Mouse (Mus musculus): ENCODE data around the gene Gab1. TPM values are rescaled to one million over a fixed set of nuclear protein-coding genes. Genes with fewer than 3 reads are reported as not detected.

Gab1 gene
- polyA plus RNA-seq, 1 experiment from 2014 or later = 26.6 TPM

DNA sequence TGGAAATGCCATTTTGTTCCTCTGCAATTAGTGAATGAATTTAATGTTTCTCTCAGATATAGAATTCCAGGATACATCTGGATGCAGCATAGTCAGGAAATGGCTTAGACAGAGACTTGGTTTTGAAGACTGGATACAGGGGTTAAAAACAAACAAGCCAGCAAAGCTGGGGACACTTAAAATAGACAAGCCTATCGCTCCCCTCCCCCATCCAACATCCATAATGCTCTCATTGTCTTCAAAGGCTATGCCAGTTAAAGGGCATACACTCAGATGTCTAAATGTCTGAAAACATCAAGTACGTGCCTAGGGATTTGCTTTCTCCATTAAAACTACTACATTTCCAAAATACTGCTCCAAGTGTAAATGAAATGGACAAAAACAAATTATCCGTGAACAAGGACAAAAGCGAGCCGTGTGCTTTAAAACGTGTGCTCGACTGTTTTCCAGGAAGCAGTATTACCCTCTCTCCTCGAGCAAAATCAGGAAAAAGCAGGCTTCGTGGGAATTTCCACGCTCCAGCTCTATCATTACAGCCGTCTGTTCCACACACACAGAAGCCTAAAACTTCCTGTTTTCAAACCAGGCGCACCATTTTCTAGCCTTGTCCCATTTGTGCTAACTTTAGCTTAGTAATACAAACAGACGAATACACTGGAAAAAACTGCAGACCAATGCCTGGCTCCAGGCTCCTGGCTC lies 72.4 kb downstream of the Gab1 start:
- ATAC-seq (ENCODE audit: extremely low read depth, insufficient number of reproducible peaks, low FRiP score, low TSS enrichment) = no peak
- Histone ChIP-seq H3K27me3 (replicated peaks) (no peaks in the 10 kb centered on the region), H3K36me3 (peaks cover 3% of the 10 kb centered on the region; the same call in 1 of the 2 replicates), H3K9me3 (no peaks in the 10 kb centered on the region), H3K4me2 (peak overlapping the region; percentile 42), H3K4me1 (peaks cover 90% of the 10 kb centered on the region), H3K4me3 (no peak overlapping the region), H3K27ac (replicated peaks) (peak overlapping the region; percentile 85), H3K9ac (peak overlapping the region; percentile 66)
- 48% methylated on average over 13 of the region's 13 CpGs for WGBS

DNA sequence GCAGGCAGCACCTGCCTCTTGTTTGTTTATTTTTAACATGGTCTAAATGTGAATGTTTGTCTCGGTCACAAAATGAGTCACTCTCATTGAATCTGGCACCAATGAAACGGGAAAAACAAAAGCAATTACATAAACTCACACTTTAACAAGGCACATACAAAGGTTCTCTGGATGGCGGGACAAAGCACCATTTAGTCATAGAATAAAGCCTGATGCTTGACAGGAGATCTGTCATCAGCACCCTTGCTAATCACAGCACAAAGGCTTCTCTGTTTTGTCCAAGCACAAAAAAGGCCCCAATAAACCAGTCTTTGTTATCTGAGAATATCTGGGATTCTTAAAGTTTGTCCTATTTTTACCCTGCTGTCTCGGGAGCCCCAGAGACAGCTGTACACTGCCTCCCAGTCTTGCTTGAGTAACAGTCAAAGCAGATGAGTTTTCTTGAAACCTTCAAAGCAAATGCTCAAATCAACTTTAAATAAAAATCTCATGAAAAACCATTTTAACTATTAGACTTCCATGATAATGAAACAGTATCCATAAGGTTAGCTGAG lies 76.2 kb downstream of the Gab1 start:
- Histone ChIP-seq H3K9me3 (0 out of 2 replicates have a peak, but pooled peaks cover 2% of the 10 kb centered on the region), H3K4me3 (no peak overlapping the region), H3K9ac (peak overlapping the region; percentile 44; the same call in 1 of the 2 replicates), H3K4me2 (no peak overlapping the region), H3K27ac (replicated peaks) (peak overlapping the region; percentile 53), H3K27me3 (replicated peaks) (no peaks in the 10 kb centered on the region), H3K36me3 (peaks cover 23% of the 10 kb centered on the region), H3K4me1 (peaks cover 63% of the 10 kb centered on the region)
- 27% methylated on average over 4 of the region's 4 CpGs for WGBS
- ATAC-seq (ENCODE audit: extremely low read depth, insufficient number of reproducible peaks, low FRiP score, low TSS enrichment) = no peak

DNA sequence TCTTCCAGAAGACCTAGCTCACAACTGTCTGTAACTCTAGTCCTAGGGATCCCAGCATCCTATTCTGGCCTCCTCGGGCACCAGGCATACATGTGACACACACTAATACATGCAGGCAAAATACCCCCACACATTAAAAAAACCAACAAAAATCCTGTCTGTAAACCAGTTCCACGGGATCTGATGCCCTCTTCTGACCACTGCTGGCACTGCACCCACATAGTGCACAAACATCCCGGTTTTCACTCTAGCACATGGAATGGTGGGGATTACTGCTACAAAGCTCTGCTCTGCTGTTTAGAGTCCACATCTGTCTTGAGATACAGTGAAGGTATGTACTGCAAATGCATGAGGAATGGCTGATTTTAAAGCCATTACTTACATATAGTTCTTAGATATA lies 81.5 kb downstream of the Gab1 start:
- WGBS = 89% methylated on average over 3 of the region's 3 CpGs
- H3K27ac ChIP-seq (replicated peaks) = no peak overlapping the region

DNA sequence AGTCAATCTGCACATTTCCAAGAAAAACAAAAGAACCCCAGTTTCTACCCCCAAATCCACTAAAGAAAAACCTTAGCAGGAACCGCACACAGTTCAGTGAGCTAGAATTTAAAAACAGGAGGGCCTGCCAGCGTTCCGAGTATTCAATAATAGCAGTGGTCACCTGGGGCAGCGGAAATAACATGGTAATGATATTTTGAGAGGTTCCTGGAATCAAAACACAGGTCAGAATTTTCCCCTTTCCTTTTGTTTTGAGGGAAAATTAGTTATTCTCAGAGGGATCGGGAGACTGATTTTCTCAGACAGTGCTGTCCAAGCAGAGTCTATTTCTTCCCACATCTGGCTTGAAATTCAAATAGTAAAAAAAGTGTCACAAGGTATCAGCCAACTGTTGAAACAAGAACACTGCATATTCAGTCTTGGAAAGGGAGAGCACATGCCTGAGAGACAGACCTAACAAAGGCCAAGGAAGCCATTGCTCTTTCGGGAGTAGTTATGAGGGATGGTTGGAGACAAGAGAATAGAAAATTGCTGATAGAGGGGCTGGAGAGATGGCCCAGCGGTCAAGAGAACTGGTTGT lies 82.0 kb downstream of the Gab1 start:
- WGBS = 87% methylated on average over 7 of the region's 7 CpGs
- H3K9me3 ChIP-seq = 0 out of 2 replicates have a peak, but pooled peaks cover 7% of the 10 kb centered on the region
- no peak overlapping the region for H3K4me3 ChIP-seq
- no peak for ATAC-seq (ENCODE audit: extremely low read depth, insufficient number of reproducible peaks, low FRiP score, low TSS enrichment)
- H3K4me2 ChIP-seq = no peak overlapping the region
- peaks cover 47% of the 10 kb centered on the region for H3K4me1 ChIP-seq
- 0 out of 2 replicates have a peak overlapping the region, but pooled peaks have one; percentile 28 for H3K27ac ChIP-seq (replicated peaks)
- no peak overlapping the region for H3K9ac ChIP-seq
- H3K36me3 ChIP-seq = peaks cover 34% of the 10 kb centered on the region
- no peaks in the 10 kb centered on the region for H3K27me3 ChIP-seq (replicated peaks)

More for the DNA sequence above, 81.5 kb downstream of the Gab1 start:
- 0 out of 2 replicates have a peak, but pooled peaks cover 7% of the 10 kb centered on the region for H3K9me3 ChIP-seq
- no peak for ATAC-seq (ENCODE audit: extremely low read depth, insufficient number of reproducible peaks, low FRiP score, low TSS enrichment)
- H3K9ac ChIP-seq = no peak overlapping the region
- H3K4me2 ChIP-seq = no peak overlapping the region
- peaks cover 49% of the 10 kb centered on the region for H3K4me1 ChIP-seq
- H3K27me3 ChIP-seq (replicated peaks) = no peaks in the 10 kb centered on the region
- H3K4me3 ChIP-seq = no peak overlapping the region
- peaks cover 34% of the 10 kb centered on the region for H3K36me3 ChIP-seq

DNA sequence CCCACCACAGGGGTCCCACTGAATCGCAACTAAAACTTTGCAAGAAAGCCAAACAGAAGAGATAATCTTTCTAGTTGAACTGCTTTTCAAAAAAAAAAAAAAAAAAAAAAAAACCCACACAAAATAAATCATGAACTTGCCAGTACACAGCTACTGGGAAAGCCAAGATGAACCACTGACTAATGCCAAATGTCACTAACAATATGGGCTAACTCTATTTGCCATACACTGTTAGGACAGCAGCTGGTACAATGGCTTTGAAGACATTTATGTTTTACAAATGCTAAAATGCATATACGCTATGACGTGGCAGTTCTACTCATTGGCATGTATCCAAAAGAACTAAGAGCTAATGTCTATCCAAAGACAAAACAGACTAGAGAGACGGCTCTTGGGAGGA lies 84.2 kb downstream of the Gab1 start:
- Histone ChIP-seq H3K36me3 (peaks cover 31% of the 10 kb centered on the region), H3K27me3 (replicated peaks) (no peaks in the 10 kb centered on the region), H3K9me3 (0 out of 2 replicates have a peak, but pooled peaks cover 7% of the 10 kb centered on the region), H3K4me2 (no peak overlapping the region), H3K27ac (replicated peaks) (no peak overlapping the region), H3K9ac (no peak overlapping the region), H3K4me3 (no peak overlapping the region), H3K4me1 (peaks cover 42% of the 10 kb centered on the region)
- ATAC-seq (ENCODE audit: extremely low read depth, insufficient number of reproducible peaks, low FRiP score, low TSS enrichment) = no peak
- 78% methylated on average over 4 of the region's 4 CpGs for WGBS

DNA sequence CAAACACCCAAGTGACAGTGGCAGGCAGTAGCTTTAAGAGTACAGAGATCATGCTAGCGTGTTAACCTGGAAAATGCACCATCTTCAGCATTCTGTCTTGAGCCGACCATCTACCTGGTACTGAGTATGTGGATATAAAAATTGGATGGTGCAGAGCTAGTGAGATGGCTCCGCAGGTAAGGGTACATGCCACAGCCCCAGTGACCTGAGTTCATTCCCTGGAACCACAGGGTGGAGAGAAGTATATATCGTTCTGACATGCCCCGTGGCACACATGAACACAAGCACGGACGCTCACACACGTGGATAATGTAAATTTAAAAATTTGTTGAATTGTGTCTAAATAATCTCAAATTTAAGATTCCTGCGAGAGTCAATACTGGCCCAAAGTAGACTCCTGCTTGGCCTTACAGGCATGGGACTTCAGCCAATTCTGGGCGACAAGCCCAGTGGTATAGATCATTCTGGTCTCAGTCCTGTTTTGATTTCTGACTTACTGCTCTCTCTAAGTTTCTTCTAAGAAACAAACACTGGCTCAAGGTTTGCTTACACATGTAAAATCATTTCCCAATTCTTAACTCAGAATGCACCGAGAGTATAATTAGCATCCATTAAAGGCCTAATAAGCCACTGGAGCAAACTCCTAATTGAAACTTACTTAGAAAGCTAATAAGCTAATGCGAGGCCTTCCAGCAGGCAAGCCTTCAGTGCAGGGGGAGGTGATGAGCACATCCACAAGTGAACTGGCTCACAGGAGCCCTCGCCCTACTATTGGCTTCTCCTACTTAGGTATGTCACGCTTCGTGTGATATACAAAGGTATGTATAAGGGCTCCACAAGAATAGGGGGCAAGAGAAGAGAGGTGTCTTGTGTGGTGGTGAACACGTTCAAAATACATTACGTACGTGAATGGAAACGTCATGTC lies 85.5 kb downstream of the Gab1 start:
- Histone ChIP-seq H3K9me3 (0 out of 2 replicates have a peak, but pooled peaks cover 7% of the 10 kb centered on the region), H3K36me3 (peaks cover 37% of the 10 kb centered on the region), H3K27me3 (replicated peaks) (no peaks in the 10 kb centered on the region), H3K9ac (no peak overlapping the region), H3K4me3 (no peak overlapping the region), H3K4me1 (peaks cover 41% of the 10 kb centered on the region), H3K27ac (replicated peaks) (no peak overlapping the region), H3K4me2 (no peak overlapping the region)
- 85% methylated on average over 19 of the region's 19 CpGs for WGBS
- no peak for ATAC-seq (ENCODE audit: extremely low read depth, insufficient number of reproducible peaks, low FRiP score, low TSS enrichment)

DNA sequence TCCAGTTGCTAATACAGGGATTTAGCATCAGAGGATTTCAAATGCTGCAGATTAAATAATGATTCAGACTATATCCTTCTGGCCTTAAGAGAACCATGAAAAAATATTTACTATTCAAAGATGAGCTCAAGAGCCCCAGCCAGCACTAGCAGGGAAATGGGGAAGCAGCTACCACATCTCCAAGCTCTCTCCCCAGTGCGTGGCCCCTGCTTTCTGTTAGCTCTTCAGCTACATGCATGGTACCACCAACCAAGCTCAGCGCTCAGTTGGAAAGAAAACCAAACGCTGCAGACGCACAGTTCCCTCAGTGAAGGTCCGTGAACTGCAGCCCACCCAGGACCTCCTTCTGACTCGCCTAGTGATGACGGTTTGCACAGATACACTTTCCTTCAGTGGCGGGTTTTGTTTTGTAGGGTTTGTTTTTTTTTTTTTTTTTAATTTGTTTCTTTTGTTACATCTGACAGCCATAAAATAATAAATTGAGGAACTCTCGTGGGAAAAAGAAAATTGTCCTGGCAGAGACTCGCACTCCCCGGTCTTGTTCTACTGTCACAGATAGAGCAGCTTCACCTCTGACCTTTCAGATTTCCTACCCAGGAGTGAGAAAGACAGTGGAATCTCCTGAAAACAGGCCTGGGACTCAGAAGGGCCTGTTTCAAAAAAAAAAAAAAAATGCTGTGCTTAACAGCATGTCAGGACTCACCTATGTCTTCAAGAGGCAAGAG lies 86.4 kb downstream of the Gab1 start:
- ATAC-seq (ENCODE audit: extremely low read depth, insufficient number of reproducible peaks, low FRiP score, low TSS enrichment) = no peak
- Histone ChIP-seq H3K4me2 (no peak overlapping the region), H3K9me3 (0 out of 2 replicates have a peak, but pooled peaks cover 3% of the 10 kb centered on the region), H3K4me1 (peaks cover 41% of the 10 kb centered on the region), H3K27me3 (replicated peaks) (no peaks in the 10 kb centered on the region), H3K4me3 (no peak overlapping the region), H3K9ac (0 out of 2 replicates have a peak overlapping the region, but pooled peaks have one; percentile 5), H3K27ac (replicated peaks) (no peak overlapping the region), H3K36me3 (peaks cover 37% of the 10 kb centered on the region)
- 65% methylated on average over 11 of the region's 11 CpGs for WGBS

DNA sequence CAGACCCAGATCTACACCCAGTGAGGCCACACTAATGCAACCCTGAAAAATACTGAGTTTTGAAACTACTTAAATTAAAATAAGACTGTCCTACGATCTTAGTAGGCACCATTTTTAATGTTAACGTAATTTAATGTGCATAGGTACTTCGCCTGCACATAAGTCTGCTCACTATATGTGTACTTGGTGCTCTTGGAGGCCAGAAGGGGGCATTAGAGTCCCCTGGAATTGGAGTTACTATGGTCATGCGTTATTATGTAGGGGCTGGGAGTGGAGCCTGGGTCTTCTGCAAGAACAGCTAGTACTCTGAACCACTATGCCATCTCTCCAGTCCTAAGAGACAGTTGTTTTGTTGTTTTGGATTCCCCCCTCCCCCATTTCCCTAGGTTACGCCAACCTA lies 88.1 kb downstream of the Gab1 start:
- Histone ChIP-seq H3K9ac (no peak overlapping the region), H3K36me3 (peaks cover 45% of the 10 kb centered on the region), H3K27me3 (replicated peaks) (no peaks in the 10 kb centered on the region), H3K4me3 (no peak overlapping the region), H3K9me3 (no peaks in the 10 kb centered on the region), H3K4me1 (peaks cover 29% of the 10 kb centered on the region), H3K27ac (replicated peaks) (no peak overlapping the region), H3K4me2 (no peak overlapping the region)
- WGBS = 84% methylated on average over 5 of the region's 5 CpGs
- no peak for ATAC-seq (ENCODE audit: extremely low read depth, insufficient number of reproducible peaks, low FRiP score, low TSS enrichment)

DNA sequence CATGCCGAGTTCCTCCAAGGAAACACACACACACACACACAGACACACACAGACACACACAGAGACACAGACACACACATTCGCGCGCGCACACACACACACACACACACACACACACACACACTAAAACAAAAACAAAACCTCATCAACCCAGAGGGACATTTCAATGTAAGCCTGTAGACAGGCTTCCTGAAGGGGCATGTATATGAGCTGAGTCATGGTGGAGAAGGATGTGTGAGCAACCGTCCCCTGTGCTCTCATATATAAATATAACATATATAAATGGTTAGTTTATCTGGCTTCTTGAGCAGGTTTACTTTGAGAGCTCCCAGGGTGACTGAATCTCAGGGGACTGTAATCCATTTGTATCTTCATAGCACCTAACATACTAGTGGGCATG lies 91.0 kb downstream of the Gab1 start:
- H3K27ac ChIP-seq (replicated peaks) = no peak overlapping the region
- H3K4me1 ChIP-seq = peaks cover 9% of the 10 kb centered on the region
- peaks cover 71% of the 10 kb centered on the region for H3K36me3 ChIP-seq
- no peak overlapping the region for H3K4me3 ChIP-seq
- no peak overlapping the region for H3K9ac ChIP-seq
- 85% methylated on average over 6 of the region's 6 CpGs for WGBS
- H3K4me2 ChIP-seq = no peak overlapping the region
- ATAC-seq (ENCODE audit: extremely low read depth, insufficient number of reproducible peaks, low FRiP score, low TSS enrichment) = no peak
- H3K9me3 ChIP-seq = no peaks in the 10 kb centered on the region
- H3K27me3 ChIP-seq (replicated peaks) = no peaks in the 10 kb centered on the region

DNA sequence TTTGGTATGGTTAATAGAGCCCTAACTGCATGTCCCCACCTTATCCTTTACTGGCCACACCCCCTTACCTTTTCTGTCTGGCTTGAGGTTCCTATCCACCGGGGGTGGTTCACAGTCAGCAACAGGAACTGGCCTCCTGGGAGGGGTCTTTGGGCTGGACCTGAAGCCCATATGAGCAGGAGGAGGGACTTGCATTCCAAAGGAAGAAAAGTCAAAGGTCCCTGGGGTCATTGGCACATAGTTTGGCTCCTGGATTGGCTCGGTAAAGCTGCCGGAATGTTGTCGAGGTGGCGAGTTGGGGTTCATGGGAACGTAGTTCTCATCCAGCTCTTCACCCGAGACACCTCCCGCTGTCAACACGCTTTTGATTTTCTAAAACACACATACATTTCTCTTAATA lies 95.8 kb downstream of the Gab1 start:
- ATAC-seq (ENCODE audit: extremely low read depth, insufficient number of reproducible peaks, low FRiP score, low TSS enrichment) = no peak
- H3K4me1 ChIP-seq = peaks cover 19% of the 10 kb centered on the region
- no peaks in the 10 kb centered on the region for H3K9me3 ChIP-seq
- H3K27ac ChIP-seq (replicated peaks) = no peak overlapping the region
- H3K27me3 ChIP-seq (replicated peaks) = no peaks in the 10 kb centered on the region
- H3K4me2 ChIP-seq = no peak overlapping the region
- no peak overlapping the region for H3K4me3 ChIP-seq
- no peak overlapping the region for H3K9ac ChIP-seq
- WGBS = 82% methylated on average over 9 of the region's 9 CpGs
- H3K36me3 ChIP-seq = peaks cover 86% of the 10 kb centered on the region

Data from heart, embryonic 13.5 days (tissue).